20 mouse cellular contexts compared by ENCODE assay signal in the genomic region with DNA sequence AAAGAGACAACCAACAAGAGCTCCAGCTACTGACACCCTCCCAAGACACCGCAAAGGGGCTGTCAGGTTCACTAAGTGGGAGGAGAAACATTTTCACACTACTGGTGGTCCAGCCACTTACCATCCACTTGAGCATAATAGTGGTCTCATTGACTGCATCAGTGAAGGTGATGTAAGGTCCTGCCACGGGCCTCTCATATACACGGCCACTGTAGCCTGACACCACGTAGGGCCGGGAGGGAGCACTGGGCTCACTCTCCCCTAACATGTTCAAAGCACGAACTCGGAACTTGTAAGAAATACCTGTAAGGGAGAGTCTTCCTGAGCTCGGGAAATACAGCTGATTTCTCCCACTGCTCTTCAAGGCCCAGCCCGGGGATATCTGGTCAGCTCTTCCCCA.
"Had no signal": no experiment of that assay in that cellular context is flagged by ENCODE, and none has a peak within 500 bp of the region (broad histone marks: within the 10 kb centered on the region; RNA-seq: fewer than 3 reads in every experiment).

No protein-coding gene starts in this region.

- H3K9me3 ChIP-seq: lung, embryonic 15.5 days; megakaryocyte, embryonic 14.5 days; midbrain, embryonic 13.5 days; midbrain, embryonic 15.5 days; neural tube, embryonic 13.5 days; neural tube, embryonic 15.5 days had no signal

- H3K4me3 ChIP-seq: lung, embryonic 15.5 days; megakaryocyte, embryonic 14.5 days; midbrain, embryonic 13.5 days; midbrain, embryonic 15.5 days; neural tube, embryonic 13.5 days; neural tube, embryonic 15.5 days had no signal

- H3K4me2 ChIP-seq: lung, embryonic 15.5 days; midbrain, embryonic 11.5 days; midbrain, embryonic 13.5 days; midbrain, embryonic 15.5 days; neural tube, embryonic 13.5 days; neural tube, embryonic 15.5 days had no signal

- H3K27me3 ChIP-seq: lung, embryonic 15.5 days; midbrain, embryonic 13.5 days; midbrain, embryonic 15.5 days; neural tube, embryonic 13.5 days; neural tube, embryonic 15.5 days had no signal

- H3K27ac ChIP-seq: lung, embryonic 15.5 days; macrophage; midbrain, embryonic 15.5 days; neural tube, embryonic 13.5 days; neural tube, embryonic 15.5 days had no signal

- ATAC-seq: lung, postnatal 0 days; midbrain, embryonic 13.5 days; midbrain, embryonic 15.5 days had no signal

- DNase-seq: lung, adult 2 months; lung, postnatal 14 days; lung, postnatal 36 days; retina, postnatal 1 day; right cerebral cortex, adult 18-20 months; right cerebral cortex, postnatal 25 days; right cerebral cortex, postnatal 4 days; spleen, adult 18-20 months; thymus, adult 18-20 months; thymus, postnatal 14 days; thymus, postnatal 36 days had no signal

- H3K9ac ChIP-seq: lung, embryonic 15.5 days; midbrain, embryonic 13.5 days; midbrain, embryonic 15.5 days; neural tube, embryonic 13.5 days; neural tube, embryonic 15.5 days had no signal
